ENCODE assay signal across 8 mouse cellular contexts in the genomic region with DNA sequence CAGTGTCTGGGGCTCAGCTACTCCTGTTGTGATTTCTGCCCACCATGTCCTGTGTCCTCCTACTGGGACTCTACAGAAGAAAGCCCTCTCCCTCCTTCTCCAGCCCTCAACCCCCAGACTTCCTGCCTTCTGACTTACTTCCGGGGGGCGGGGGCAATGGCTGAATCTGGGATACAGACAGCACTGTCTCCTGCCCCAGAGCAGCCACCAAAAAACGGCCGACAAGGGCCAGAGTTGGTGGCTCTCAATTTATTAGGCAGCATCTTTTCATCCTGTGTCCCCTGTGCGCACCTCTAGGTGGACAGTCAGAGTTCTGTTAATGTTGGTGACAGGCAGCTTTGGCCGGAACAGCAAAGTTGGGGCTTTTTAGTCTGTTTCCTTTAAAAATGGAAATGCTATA.
DNase-seq lines count a peak whose midpoint lies in the region; ATAC-seq and TF ChIP-seq lines count a peak whose summit lies in the region.

No protein-coding gene starts in this region.

- intact Hi-C loops in gastrocnemius, postnatal 36 days (cut with DNase I): no loop called here

- H3K9me3 ChIP-seq in heart, embryonic 12.5 days (replicated peaks): no peaks in the 10 kb centered on the region
- H3K9me3 ChIP-seq in limb, embryonic 14.5 days (ENCODE audit: control insufficient read depth, low read length): no peaks in the 10 kb centered on the region

- TF ChIP-seq POLR2A in limb, embryonic 14.5 days (IDR thresholded peaks at IDR 0.05; ENCODE audit: borderline replicate concordance, extremely low read depth, insufficient read depth, insufficient read length): no peak

- peak overlapping the region; percentile 22; the same call in 1 of the 2 replicates for H3K4me3 ChIP-seq in brown adipose tissue, adult 24 weeks (ENCODE audit: insufficient read depth, low read depth, low read length)
- peak overlapping the region; percentile 45 for H3K4me3 ChIP-seq in heart, embryonic 12.5 days
- peak overlapping the region; percentile 40 for H3K4me3 ChIP-seq in limb, embryonic 14.5 days (replicated peaks; ENCODE audit: low read length)

- H3K27ac ChIP-seq in brown adipose tissue, adult 24 weeks (replicated peaks; ENCODE audit: low read depth, low read length): no peak overlapping the region
- no peak overlapping the region for H3K27ac ChIP-seq in heart, embryonic 12.5 days (ENCODE audit: poor library complexity, severe bottlenecking)
- H3K27ac ChIP-seq in limb, embryonic 14.5 days (replicated peaks; ENCODE audit: low read depth, low read length): 0 out of 2 replicates have a peak overlapping the region, but pooled peaks have one; percentile 33

- WGBS in heart, embryonic 12.5 days: 12% methylated on average over 6 of the region's 6 CpGs
- 9% methylated on average over 6 of the region's 6 CpGs for WGBS in limb, embryonic 14.5 days

- H3K27me3 ChIP-seq in heart, embryonic 12.5 days (replicated peaks): peaks cover 50% of the 10 kb centered on the region
- no peaks in the 10 kb centered on the region for H3K27me3 ChIP-seq in limb, embryonic 14.5 days (ENCODE audit: control insufficient read depth, insufficient read depth, low read length)

- no peak for ATAC-seq in heart, embryonic 12.5 days (ENCODE audit: insufficient number of reproducible peaks, low FRiP score)
- peak; percentile 27; the same call in 1 of the 2 replicates for ATAC-seq in limb, embryonic 14.5 days (ENCODE audit: low FRiP score, low read depth)

- peak overlapping the region; percentile 53 for H3K9ac ChIP-seq in heart, embryonic 12.5 days
- peak overlapping the region; percentile 59 for H3K9ac ChIP-seq in limb, embryonic 14.5 days (ENCODE audit: low read depth, low read length, severe bottlenecking)

- no peaks in the 10 kb centered on the region for H3K36me3 ChIP-seq in heart, embryonic 12.5 days
- no peaks in the 10 kb centered on the region for H3K36me3 ChIP-seq in limb, embryonic 14.5 days (ENCODE audit: control insufficient read depth, insufficient read depth, low read length)

- H3K4me1 ChIP-seq in brown adipose tissue, adult 24 weeks (ENCODE audit: control insufficient read depth, insufficient read depth, insufficient read length, low read length): no peaks in the 10 kb centered on the region
- H3K4me1 ChIP-seq in heart, embryonic 12.5 days (replicated peaks): peaks cover 13% of the 10 kb centered on the region
- H3K4me1 ChIP-seq in limb, embryonic 14.5 days (ENCODE audit: control insufficient read depth, insufficient read depth, low read length): peaks cover 13% of the 10 kb centered on the region

- H3K4me2 ChIP-seq in heart, embryonic 12.5 days: peak overlapping the region; percentile 79
- peak overlapping the region; percentile 81 for H3K4me2 ChIP-seq in limb, embryonic 14.5 days (replicated peaks; ENCODE audit: low read depth, low read length, severe bottlenecking)

- DNase-seq in gastrocnemius, adult 18-20 months (ENCODE audit: low spot score): peak; percentile 21
- DNase-seq in gastrocnemius, postnatal 36 days: no peak
- no peak for DNase-seq in limb, embryonic 14.5 days (ENCODE audit: low spot score)
- peak; percentile 73 for DNase-seq in retina, postnatal 1 day
- DNase-seq in ovary, postnatal 36 days (ENCODE audit: low spot score): no peak
- DNase-seq in kidney, postnatal 14 days: no peak

Comparison
In these comparisons a context has a peak if more than half of its experiments do, and no peak if none do; other contexts are left out.
1. DNase-seq: peak in gastrocnemius, adult 18-20 months (single experiment) and retina, postnatal 1 day (single experiment); none in gastrocnemius, postnatal 36 days (0 of 2), limb, embryonic 14.5 days (single experiment), ovary, postnatal 36 days (single experiment) and kidney, postnatal 14 days (single experiment).
2. Peak in every context shown above with its lines, with median percentiles within 50 percentile points of each other: H3K4me3 ChIP-seq.